Mouse (Mus musculus): ENCODE data around the gene Ifnar2.

DNA sequence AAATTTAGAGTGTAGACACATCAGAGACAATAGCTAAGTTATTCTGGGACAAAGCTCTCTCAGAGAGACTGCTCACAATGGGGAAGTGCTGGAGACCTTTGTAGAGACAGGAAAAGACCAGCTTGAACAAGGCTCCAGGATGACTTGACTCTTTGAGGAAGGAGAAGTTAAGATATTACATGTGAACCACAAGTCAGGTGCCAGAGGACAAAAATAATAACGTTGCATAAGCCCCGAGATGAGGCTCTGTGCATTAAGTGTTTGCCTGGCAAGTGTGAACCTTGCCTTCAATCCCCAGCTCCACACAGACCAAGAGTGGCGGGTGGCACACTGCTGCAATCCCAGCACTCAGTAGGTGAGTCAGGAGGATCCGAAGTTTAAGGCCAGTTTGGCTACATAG, 18.0 kb upstream of the Ifnar2 start:
- no peak for TF ChIP-seq POLR2A (IDR thresholded peaks at IDR 0.05; ENCODE audit: extremely low read depth, insufficient read depth, low read length)
- TF ChIP-seq CTCF (IDR thresholded peaks at IDR 0.05; ENCODE audit: low read depth, low read length): no peak

Data from liver, adult 2 months (tissue).